Mouse (Mus musculus) common myeloid progenitor, adult 5-6 weeks (primary cell): ENCODE results near the gene Tulp3. TPM values are rescaled to one million over a fixed set of nuclear protein-coding genes. Genes with fewer than 3 reads are reported as not detected.
"Not testable (repeated sequence)": the region's sequence is repeated elsewhere in the genome, so short reads cannot be mapped to it uniquely, and the experiment has no call there.

Experiments
- ATAC-seq: replicated peaks from 2 replicates; pipeline ENCODE4 v1.8.0; 2016; ENCODE audit warnings: low read depth, mild to moderate bottlenecking, moderate TSS enrichment, inconsistent platforms; ENCODE audit not compliant: poor library complexity, severe bottlenecking
- total RNA-seq: library from RNA; stranded (forward); fragments of 200-1000, 187-1606 nt; gene quantifications from 2 replicates; pipeline ENCODE4 v1.2.3, GENCODE M21; 2017

The Tulp3 gene
- total RNA-seq, 1 experiment from 2014 or later = 0.27 TPM

- peak; percentile 77 for ATAC-seq
These were observed 6.8 kb upstream of the Tulp3 start, which contains the start of the genes Rhno1 and Foxm1 for GRCm38 (mm10) chr6:128362381-128363006. Gene Rhno1, minus strand, starts transcription at chr6:128362911. Gene Foxm1, plus strand, starts transcription at chr6:128362967.

GRCm38 (mm10) chr6:128361901-128362300 lies 6.2 kb upstream of the Tulp3 start:
- ATAC-seq = no peak

- ATAC-seq = peak; percentile 20; the same call in 1 of the 2 replicates
These were observed 3.3 kb upstream of the Tulp3 start for GRCm38 (mm10) chr6:128358999-128359398.

- peak; percentile 4; the same call in 1 of the 2 replicates for ATAC-seq
These were observed 410 bp downstream of the Tulp3 start for GRCm38 (mm10) chr6:128355201-128355681.

GRCm38 (mm10) chr6:128354140-128354539 lies 1.5 kb downstream of the Tulp3 start:
- ATAC-seq = no peak

GRCm38 (mm10) chr6:128349711-128350110 lies 5.9 kb downstream of the Tulp3 start:
- ATAC-seq = no peak

GRCm38 (mm10) chr6:128346782-128347181 lies 8.9 kb downstream of the Tulp3 start:
- no peak for ATAC-seq

- ATAC-seq = peak; percentile 94
These were observed 10.0 kb downstream of the Tulp3 start for GRCm38 (mm10) chr6:128345623-128346022.

- no peak for ATAC-seq
These were observed 13.5 kb downstream of the Tulp3 start for GRCm38 (mm10) chr6:128341956-128342723.

- no peak for ATAC-seq
These were observed 16.8 kb downstream of the Tulp3 start for GRCm38 (mm10) chr6:128338876-128339275.

GRCm38 (mm10) chr6:128337467-128337866 lies 18.2 kb downstream of the Tulp3 start:
- ATAC-seq = no peak

- peak; percentile 96 for ATAC-seq
These were observed 21.1 kb downstream of the Tulp3 start for GRCm38 (mm10) chr6:128334397-128335124.

- peak; percentile 92 for ATAC-seq
These were observed 37.3 kb downstream of the Tulp3 start for GRCm38 (mm10) chr6:128318317-128318716.

GRCm38 (mm10) chr6:128315597-128315996 lies 40.1 kb downstream of the Tulp3 start:
- ATAC-seq = no peak

- no peak for ATAC-seq
These were observed 40.9 kb downstream of the Tulp3 start for GRCm38 (mm10) chr6:128314796-128315195.

- peak; percentile 91 for ATAC-seq
These were observed 47.3 kb downstream of the Tulp3 start for GRCm38 (mm10) chr6:128308311-128308710.

- no peak for ATAC-seq
These were observed 50.9 kb downstream of the Tulp3 start for GRCm38 (mm10) chr6:128304801-128305200.

GRCm38 (mm10) chr6:128302640-128303039 lies 53.0 kb downstream of the Tulp3 start:
- not testable (repeated sequence) for ATAC-seq

GRCm38 (mm10) chr6:128301891-128302290 lies 53.8 kb downstream of the Tulp3 start:
- ATAC-seq = no peak

- ATAC-seq = no peak
These were observed 54.2 kb downstream of the Tulp3 start for GRCm38 (mm10) chr6:128301458-128301857.
